Mouse (Mus musculus): Measurements from ENCODE around the gene Egfl8. TPM values are rescaled to one million over a fixed set of nuclear protein-coding genes. Genes with fewer than 3 reads are reported as not detected.

Gene Egfl8
- polyA plus RNA-seq, 1 experiment from 2014 or later = 0.14 TPM

- peak overlapping the region; percentile 75 for H3K4me3 ChIP-seq (ENCODE audit: inconsistent target)
- peak overlapping the region; percentile 85 for H3K27ac ChIP-seq
- H3K79me2 ChIP-seq (ENCODE audit: inconsistent target) = peaks cover 55% of the 10 kb centered on the region
- WGBS (ENCODE audit: missing documents) = 2% methylated on average over 24 of the region's 30 CpGs
- H3K36me3 ChIP-seq (ENCODE audit: inconsistent target) = peaks cover 4% of the 10 kb centered on the region; the same call in 1 of the 2 replicates
Observed at GRCm38 (mm10) chr17:34605609-34606008, 10.2 kb downstream of the Egfl8 start.

GRCm38 (mm10) chr17:34604511-34605237 is 11.1 kb downstream of the Egfl8 start:
- WGBS (ENCODE audit: missing documents) = 19% methylated on average over 24 of the region's 24 CpGs
- Histone ChIP-seq H3K79me2 (ENCODE audit: inconsistent target) (peaks cover 52% of the 10 kb centered on the region), H3K4me3 (ENCODE audit: inconsistent target) (peak overlapping the region; percentile 75)

GRCm38 (mm10) chr17:34604061-34604508 is 11.7 kb downstream of the Egfl8 start, which contains the start of gene Agpat1:
Gene Agpat1, plus strand, starts transcription at chr17:34604262.
- no peaks in the 10 kb centered on the region for H3K36me3 ChIP-seq (ENCODE audit: inconsistent target)
- peaks cover 49% of the 10 kb centered on the region for H3K79me2 ChIP-seq (ENCODE audit: inconsistent target)
- peak within 1 kb of the TSS; percentile 85 for H3K27ac ChIP-seq
- 1% methylated on average over 31 of the region's 35 CpGs for WGBS (ENCODE audit: missing documents)
- H3K4me3 ChIP-seq (ENCODE audit: inconsistent target) = peak within 1 kb of the TSS; percentile 86

More at GRCm38 (mm10) chr17:34604511-34605237, 11.1 kb downstream of the Egfl8 start:
- H3K36me3 ChIP-seq (ENCODE audit: inconsistent target) = no peaks in the 10 kb centered on the region
- peak overlapping the region; percentile 85 for H3K27ac ChIP-seq

- H3K79me2 ChIP-seq (ENCODE audit: inconsistent target) = peaks cover 44% of the 10 kb centered on the region
- H3K36me3 ChIP-seq (ENCODE audit: inconsistent target) = no peaks in the 10 kb centered on the region
- H3K27ac ChIP-seq = peak within 1 kb of the TSS; percentile 85
- 2% methylated on average over 25 of the region's 30 CpGs for whole genome bisulfite sequencing (ENCODE audit: missing documents)
- H3K4me3 ChIP-seq (ENCODE audit: inconsistent target) = peak within 1 kb of the TSS; percentile 86
Observed at GRCm38 (mm10) chr17:34603375-34604060, 12.3 kb downstream of the Egfl8 start, which contains the start of gene Rnf5. Gene Rnf5, minus strand, starts transcription at chr17:34603690.

GRCm38 (mm10) chr17:34601796-34602195 is 14.0 kb downstream of the Egfl8 start:
- Histone ChIP-seq H3K27ac (no peak overlapping the region), H3K36me3 (ENCODE audit: inconsistent target) (no peaks in the 10 kb centered on the region), H3K79me2 (ENCODE audit: inconsistent target) (peaks cover 27% of the 10 kb centered on the region), H3K4me3 (ENCODE audit: inconsistent target) (no peak overlapping the region)
- 91% methylated on average over 12 of the region's 12 CpGs for WGBS (ENCODE audit: missing documents)

GRCm38 (mm10) chr17:34599891-34600290 is 15.9 kb downstream of the Egfl8 start:
- Histone ChIP-seq H3K27ac (no peak overlapping the region), H3K4me3 (ENCODE audit: inconsistent target) (no peak overlapping the region), H3K79me2 (ENCODE audit: inconsistent target) (peaks cover 15% of the 10 kb centered on the region), H3K36me3 (ENCODE audit: inconsistent target) (peaks cover 14% of the 10 kb centered on the region; the same call in 1 of the 2 replicates)
- 85% methylated on average over 9 of the region's 9 CpGs for WGBS (ENCODE audit: missing documents)

- Histone ChIP-seq H3K79me2 (ENCODE audit: inconsistent target) (peaks cover 28% of the 10 kb centered on the region), H3K4me3 (ENCODE audit: inconsistent target) (no peak within 1 kb of the TSS), H3K27ac (no peak within 1 kb of the TSS), H3K36me3 (ENCODE audit: inconsistent target) (peaks cover 19% of the 10 kb centered on the region; the same call in 1 of the 2 replicates)
- 51% methylated on average over 5 of the region's 6 CpGs for WGBS (ENCODE audit: missing documents)
Observed at GRCm38 (mm10) chr17:34597566-34598095, 18.1 kb downstream of the Egfl8 start, which contains the start of gene Ager. Gene Ager, plus strand, starts transcription at chr17:34597862.

GRCm38 (mm10) chr17:34596098-34596497 is 19.7 kb downstream of the Egfl8 start:
- Histone ChIP-seq H3K4me3 (ENCODE audit: inconsistent target) (no peak overlapping the region), H3K36me3 (ENCODE audit: inconsistent target) (peaks cover 19% of the 10 kb centered on the region; the same call in 1 of the 2 replicates), H3K79me2 (ENCODE audit: inconsistent target) (peaks cover 23% of the 10 kb centered on the region; the same call in 1 of the 2 replicates), H3K27ac (no peak overlapping the region)
- WGBS (ENCODE audit: missing documents) = 89% methylated on average over 8 of the region's 8 CpGs

- peak overlapping the region; percentile 71; the same call in 1 of the 2 replicates for H3K27ac ChIP-seq
- peaks cover 45% of the 10 kb centered on the region for H3K79me2 ChIP-seq (ENCODE audit: inconsistent target)
- peak overlapping the region; percentile 53 for H3K4me3 ChIP-seq (ENCODE audit: inconsistent target)
- peaks cover 19% of the 10 kb centered on the region; the same call in 1 of the 2 replicates for H3K36me3 ChIP-seq (ENCODE audit: inconsistent target)
- WGBS (ENCODE audit: missing documents) = 79% methylated on average over 33 of the region's 34 CpGs
Observed at GRCm38 (mm10) chr17:34593752-34594525, 21.8 kb downstream of the Egfl8 start.

GRCm38 (mm10) chr17:34592581-34593549 is 22.9 kb downstream of the Egfl8 start:
- Histone ChIP-seq H3K4me3 (ENCODE audit: inconsistent target) (peak overlapping the region; percentile 53), H3K27ac (peak overlapping the region; percentile 71), H3K36me3 (ENCODE audit: inconsistent target) (peaks cover 19% of the 10 kb centered on the region; the same call in 1 of the 2 replicates), H3K79me2 (ENCODE audit: inconsistent target) (peaks cover 56% of the 10 kb centered on the region)
- WGBS (ENCODE audit: missing documents) = 2% methylated on average over 32 of the region's 32 CpGs

- peak overlapping the region; percentile 75 for H3K4me3 ChIP-seq (ENCODE audit: inconsistent target)
- peaks cover 58% of the 10 kb centered on the region for H3K79me2 ChIP-seq (ENCODE audit: inconsistent target)
- peak overlapping the region; percentile 92 for H3K27ac ChIP-seq
- H3K36me3 ChIP-seq (ENCODE audit: inconsistent target) = peaks cover 19% of the 10 kb centered on the region; the same call in 1 of the 2 replicates
- WGBS (ENCODE audit: missing documents) = 0% methylated on average over 16 of the region's 35 CpGs
Observed at GRCm38 (mm10) chr17:34591994-34592375, 23.8 kb downstream of the Egfl8 start.

GRCm38 (mm10) chr17:34591029-34591993 is 24.5 kb downstream of the Egfl8 start, which contains the start of gene Pbx2:
Gene Pbx2, plus strand, starts transcription at chr17:34591266.
- peaks cover 58% of the 10 kb centered on the region for H3K79me2 ChIP-seq (ENCODE audit: inconsistent target)
- peaks cover 19% of the 10 kb centered on the region; the same call in 1 of the 2 replicates for H3K36me3 ChIP-seq (ENCODE audit: inconsistent target)
- 5% methylated on average over 21 of the region's 21 CpGs for WGBS (ENCODE audit: missing documents)
- peak within 1 kb of the TSS; percentile 75 for H3K4me3 ChIP-seq (ENCODE audit: inconsistent target)
- peak within 1 kb of the TSS; percentile 92 for H3K27ac ChIP-seq
